8 mouse cellular contexts compared by ENCODE assay signal in genomic region chr16:30171381-30172079, GRCm38 (mm10).
DNase-seq lines count a peak whose midpoint lies in the region; ATAC-seq and TF ChIP-seq lines count a peak whose summit lies in the region.
"Had no signal": no experiment of that assay in that cellular context is flagged by ENCODE, and none has a peak within 500 bp of the region (broad histone marks: within the 10 kb centered on the region; RNA-seq: fewer than 3 reads in every experiment).

No protein-coding gene starts in this region.

- H3K4me2 ChIP-seq in embryonic facial prominence, embryonic 13.5 days: peak overlapping the region; percentile 17

- peaks cover 4% of the 10 kb centered on the region; the same call in 1 of the 2 replicates for H3K27me3 ChIP-seq in embryonic facial prominence, embryonic 13.5 days

- H3K9ac ChIP-seq in embryonic facial prominence, embryonic 13.5 days: no peak overlapping the region; the same call in 1 of the 2 replicates

- H3K9me3 ChIP-seq in embryonic facial prominence, embryonic 13.5 days: no peaks in the 10 kb centered on the region

- DNase-seq in lung, adult 18-20 months: peak; percentile 46 to 58
- DNase-seq in lung, adult 2 months: no peak
- peak; percentile 75 for DNase-seq in brain, adult 2 months (ENCODE audit: low read depth, low spot score)
- peak; percentile 58 for DNase-seq in lung, postnatal 36 days
- DNase-seq in urinary bladder, postnatal 4 days (ENCODE audit: low spot score in 2 of 2): peak; percentile 76 to 83

- H3K36me3 ChIP-seq in embryonic facial prominence, embryonic 13.5 days: no peaks in the 10 kb centered on the region

- 55% methylated on average over 24 of the region's 24 CpGs for WGBS in lung, adult 2 months
- WGBS in embryonic facial prominence, embryonic 13.5 days: 35% methylated on average over 24 of the region's 24 CpGs

- peaks cover 10% of the 10 kb centered on the region; the same call in 1 of the 2 replicates for H3K4me1 ChIP-seq in lung, adult 2 months (ENCODE audit: control insufficient read depth, insufficient read depth, low read length)
- peaks cover 53% of the 10 kb centered on the region for H3K4me1 ChIP-seq in embryonic facial prominence, embryonic 13.5 days

- H3K27ac ChIP-seq in embryonic facial prominence, embryonic 13.5 days: peak overlapping the region; percentile 69

- TF ChIP-seq CTCF in lung, adult 2 months (IDR thresholded peaks at IDR 0.05; ENCODE audit: insufficient read depth, low read length): no peak

- no peak for TF ChIP-seq POLR2A in lung, adult 2 months (IDR thresholded peaks at IDR 0.05; ENCODE audit: borderline replicate concordance, extremely low read depth, low read depth, low read length)

- H3K4me3 ChIP-seq in lung, adult 2 months (replicated peaks; ENCODE audit: extremely low read depth, low read depth, low read length): no peak overlapping the region
- no peak overlapping the region for H3K4me3 ChIP-seq in embryonic facial prominence, embryonic 13.5 days
- H3K4me3 ChIP-seq: erythroblast, embryonic 14.5 days had no signal

- ATAC-seq in embryonic facial prominence, embryonic 13.5 days (ENCODE audit: insufficient number of reproducible peaks, insufficient read depth, low FRiP score, low TSS enrichment, low read depth): peak; percentile 28; the same call in 1 of the 2 replicates
- ATAC-seq in hematopoietic stem cell, adult 5-6 weeks (replicated peaks in 1 of 2; ENCODE audit: insufficient read depth in 1 of 2, low FRiP score in 2 of 2, low TSS enrichment in 1 of 2, low read depth in 1 of 2, poor library complexity in 2 of 2, severe bottlenecking in 2 of 2): peak; percentile 88 to 91
